Mouse (Mus musculus) olfactory bulb, adult 2 months (tissue): Measurements from ENCODE around the gene Cnp.

Source experiments
- CTCF ChIP-seq: fragments of 200-500 bp; IDR thresholded peaks from 2 replicates; pipeline ENCODE4 v1.5.1; 2012; ENCODE audit warnings: low read depth, mild to moderate bottlenecking, low read length, moderate library complexity; ENCODE audit not compliant: insufficient read depth
- POLR2A ChIP-seq: fragments of 200-500 bp; IDR thresholded peaks from 2 replicates; pipeline ENCODE4 v1.6.1; 2012; ENCODE audit warnings: mild to moderate bottlenecking, low read depth, low read length, moderate library complexity; ENCODE audit not compliant: insufficient read depth

GRCm38 (mm10) chr11:100524987-100525630 is 49.6 kb upstream of the Cnp start:
- TF ChIP-seq CTCF: no peak
- TF ChIP-seq POLR2A: no peak
